Mouse (Mus musculus): Measurements from ENCODE around the gene Tmem25. TPM values are rescaled to one million over a fixed set of nuclear protein-coding genes. Genes with fewer than 3 reads are reported as not detected.

Tmem25 gene
- 0.52 TPM for polyA plus RNA-seq (2014; fragmentation: Illumina TruSeq; extraction: RNeasy Lipid Tissue Mini Kit (QIAGEN cat#74804); ENCODE audit: low read depth, low replicate concordance)

GRCm38 (mm10) chr9:44799102-44799957, at the start of gene Tmem25:
Gene Tmem25, minus strand, starts transcription at chr9:44799307.

GRCm38 (mm10) chr9:44802808-44803450, 3.8 kb upstream of the Tmem25 start, which contains the start of gene Ttc36:
Gene Ttc36, minus strand, starts transcription at chr9:44803072.

GRCm38 (mm10) chr9:44767101-44768028, 31.7 kb downstream of the Tmem25 start, which contains the start of the genes Arcn1 and Ift46:
Gene Arcn1, minus strand, starts transcription at chr9:44767845.
Gene Ift46, plus strand, starts transcription at chr9:44767908.

Other genes with a start within 250 kb of the Tmem25 start
- not detected for gene Cxcr5, start 237.4 kb downstream of the Tmem25 start, polyA plus RNA-seq (2014; fragmentation: Illumina TruSeq; extraction: RNeasy Lipid Tissue Mini Kit (QIAGEN cat#74804); ENCODE audit: low read depth, low replicate concordance)
- 279 TPM for gene Ddx6, start 194.4 kb downstream of the Tmem25 start, polyA plus RNA-seq (2014; fragmentation: Illumina TruSeq; extraction: RNeasy Lipid Tissue Mini Kit (QIAGEN cat#74804); ENCODE audit: low read depth, low replicate concordance)
- gene Treh, start 126.1 kb downstream of the Tmem25 start, polyA plus RNA-seq (2014; fragmentation: Illumina TruSeq; extraction: RNeasy Lipid Tissue Mini Kit (QIAGEN cat#74804); ENCODE audit: low read depth, low replicate concordance): not detected
- gene Phldb1, start 64.1 kb downstream of the Tmem25 start, polyA plus RNA-seq (2014; fragmentation: Illumina TruSeq; extraction: RNeasy Lipid Tissue Mini Kit (QIAGEN cat#74804); ENCODE audit: low read depth, low replicate concordance): 1.2 TPM
- 358 TPM for gene Arcn1, start 31.5 kb downstream of the Tmem25 start, polyA plus RNA-seq (2014; fragmentation: Illumina TruSeq; extraction: RNeasy Lipid Tissue Mini Kit (QIAGEN cat#74804); ENCODE audit: low read depth, low replicate concordance)
- 33.5 TPM for gene Ift46, start 31.4 kb downstream of the Tmem25 start, polyA plus RNA-seq (2014; fragmentation: Illumina TruSeq; extraction: RNeasy Lipid Tissue Mini Kit (QIAGEN cat#74804); ENCODE audit: low read depth, low replicate concordance)
- not detected for gene Ttc36, start 3.8 kb upstream of the Tmem25 start, polyA plus RNA-seq (2014; fragmentation: Illumina TruSeq; extraction: RNeasy Lipid Tissue Mini Kit (QIAGEN cat#74804); ENCODE audit: low read depth, low replicate concordance)
- gene Kmt2a, start 82.0 kb upstream of the Tmem25 start, polyA plus RNA-seq (2014; fragmentation: Illumina TruSeq; extraction: RNeasy Lipid Tissue Mini Kit (QIAGEN cat#74804); ENCODE audit: low read depth, low replicate concordance): 22.3 TPM
- gene Atp5l, start 121.4 kb upstream of the Tmem25 start, polyA plus RNA-seq (2014; fragmentation: Illumina TruSeq; extraction: RNeasy Lipid Tissue Mini Kit (QIAGEN cat#74804); ENCODE audit: low read depth, low replicate concordance): 425 TPM
- 123 TPM for gene Ube4a, start 166.3 kb upstream of the Tmem25 start, polyA plus RNA-seq (2014; fragmentation: Illumina TruSeq; extraction: RNeasy Lipid Tissue Mini Kit (QIAGEN cat#74804); ENCODE audit: low read depth, low replicate concordance)
- 1.0 TPM for gene Cd3g, start 181.1 kb upstream of the Tmem25 start, polyA plus RNA-seq (2014; fragmentation: Illumina TruSeq; extraction: RNeasy Lipid Tissue Mini Kit (QIAGEN cat#74804); ENCODE audit: low read depth, low replicate concordance)
- not detected for gene Cd3d, start 182.5 kb upstream of the Tmem25 start, polyA plus RNA-seq (2014; fragmentation: Illumina TruSeq; extraction: RNeasy Lipid Tissue Mini Kit (QIAGEN cat#74804); ENCODE audit: low read depth, low replicate concordance)
- not detected for gene Cd3e, start 210.3 kb upstream of the Tmem25 start, polyA plus RNA-seq (2014; fragmentation: Illumina TruSeq; extraction: RNeasy Lipid Tissue Mini Kit (QIAGEN cat#74804); ENCODE audit: low read depth, low replicate concordance)
- 13.9 TPM for gene Mpzl2, start 240.5 kb upstream of the Tmem25 start, polyA plus RNA-seq (2014; fragmentation: Illumina TruSeq; extraction: RNeasy Lipid Tissue Mini Kit (QIAGEN cat#74804); ENCODE audit: low read depth, low replicate concordance)